3 mouse cellular contexts compared by ENCODE assay signal in the genomic region with DNA sequence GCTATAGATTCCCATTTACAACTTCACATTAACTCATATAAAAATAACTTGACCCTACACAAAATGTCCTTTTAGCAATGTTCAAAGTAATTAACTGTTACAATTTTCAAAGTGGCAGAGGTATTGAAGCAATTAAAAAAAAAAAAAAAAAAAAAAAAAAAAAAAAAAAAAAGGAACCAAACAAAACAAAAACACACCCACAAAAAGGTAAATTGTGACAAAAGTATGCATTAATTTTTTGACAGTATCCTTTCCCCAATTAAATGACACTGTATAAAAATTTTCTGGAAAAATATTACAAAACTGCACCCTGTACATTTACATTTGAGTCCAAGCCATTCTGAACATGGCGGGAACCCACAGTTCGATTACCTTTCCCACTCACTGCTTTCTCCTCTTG.
A peak's percentile ranks its signal among the peaks of the same experiment; 100 is the strongest.
TF ChIP-seq lines count a peak whose summit lies in the region.

No protein-coding gene starts in this region.

TF ChIP-seq in CH12.LX, 34 proteins besides CTCF, POLR2A, EP300 and RAD21:
- no peak for TF ChIP-seq RCOR1 (conservative IDR thresholded peaks at IDR 0.05; ENCODE audit: low read depth, low read length)
- peak; percentile 45; the same call in 1 of the 2 replicates for TF ChIP-seq ZNF384 (IDR thresholded peaks at IDR 0.05; ENCODE audit: low read depth, low read length)
TF ChIP-seq in CH12.LX: peak in this region for 1.

TF ChIP-seq in ES-E14, 5 proteins besides CTCF, POLR2A, EP300 and RAD21:
- TF ChIP-seq ZNF384 (IDR thresholded peaks at IDR 0.05; ENCODE audit: low read depth, low read length) (peak; percentile 61; the same call in 1 of the 2 replicates), ZC3H11A (IDR thresholded peaks at IDR 0.05; ENCODE audit: borderline replicate concordance, low read depth, low read length) (no peak), MAFK (IDR thresholded peaks at IDR 0.05; ENCODE audit: insufficient read depth, low read depth, low read length) (no peak), HCFC1 (IDR thresholded peaks at IDR 0.05; ENCODE audit: borderline replicate concordance, insufficient read depth, low read length) (no peak)

TF ChIP-seq in MEL, 35 proteins besides CTCF, POLR2A, EP300 and RAD21:
- TF ChIP-seq ZNF384 (IDR thresholded peaks at IDR 0.05; ENCODE audit: low read depth, low read length) (peak; percentile 77), HCFC1 (IDR thresholded peaks at IDR 0.05; ENCODE audit: low read depth, low read length) (no peak)
